Mouse (Mus musculus) cerebellum, adult 2 months (tissue): ENCODE data around the gene Olfr1453.

Source experiments
- CTCF ChIP-seq: fragments of 200-500 bp; IDR thresholded peaks from 2 replicates; pipeline ENCODE4 v1.5.1; 2011; ENCODE audit warnings: low read depth, mild to moderate bottlenecking, control low read depth, low read length, moderate library complexity, borderline replicate concordance; ENCODE audit not compliant: insufficient read depth
- POLR2A ChIP-seq: fragments of 200-500 bp; IDR thresholded peaks from 2 replicates; pipeline ENCODE4 v1.6.1; 2011; ENCODE audit warnings: low read length, control low read depth, borderline replicate concordance; ENCODE audit not compliant: insufficient read depth

- TF ChIP-seq CTCF (no peak), POLR2A (no peak)
Observed at GRCm38 (mm10) chr19:12994714-12995113, 33.4 kb downstream of the Olfr1453 start, which contains the start of gene Olfr1451.
